Mouse (Mus musculus) urinary bladder, postnatal 10 days (tissue): ENCODE data around the gene Gpank1.
A peak's percentile ranks its signal among the peaks of the same experiment; 100 is the strongest.

Source experiments
- DNase-seq: peaks from one replicate; pipeline ENCODE4 v3.0.0; 2022; ENCODE audit warnings: low spot score

Gene Gpank1

DNA sequence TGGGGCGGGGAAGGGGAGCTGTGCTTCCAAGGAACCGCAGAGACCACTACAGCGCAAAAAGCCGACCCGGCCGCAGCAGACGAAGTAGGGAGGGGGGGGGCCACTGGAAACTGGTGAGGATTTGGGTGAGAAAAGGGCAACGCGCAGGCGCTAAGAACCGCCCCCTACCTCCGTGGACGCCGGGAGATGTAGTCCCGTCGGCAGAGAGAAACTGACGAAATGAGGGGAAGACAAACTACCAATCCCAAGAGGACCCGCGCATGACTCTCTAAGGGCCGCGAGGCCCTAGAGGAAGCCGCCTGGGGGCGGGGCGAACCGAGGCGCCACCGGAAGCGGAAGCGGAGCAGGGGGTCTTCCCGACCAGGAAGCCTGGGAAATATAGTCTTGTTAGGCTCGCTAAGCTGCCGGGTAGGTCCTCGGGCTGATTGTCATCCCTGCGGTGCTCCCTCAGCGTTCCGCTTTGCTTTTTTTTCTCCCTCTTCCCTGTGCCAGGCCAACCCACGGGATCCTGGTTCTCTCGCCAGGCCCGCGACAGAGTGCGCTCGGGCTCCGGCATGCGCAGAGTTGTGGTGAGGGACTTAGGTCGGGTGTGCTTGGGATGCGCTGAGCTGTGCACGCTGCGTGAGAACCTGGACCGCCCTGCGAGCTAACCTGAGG, at the start of gene Gpank1:
Gene Gpank1, plus strand, starts transcription at position 313 of the 657 bp plus-strand sequence.
- peak; percentile 83 for DNase-seq

DNA sequence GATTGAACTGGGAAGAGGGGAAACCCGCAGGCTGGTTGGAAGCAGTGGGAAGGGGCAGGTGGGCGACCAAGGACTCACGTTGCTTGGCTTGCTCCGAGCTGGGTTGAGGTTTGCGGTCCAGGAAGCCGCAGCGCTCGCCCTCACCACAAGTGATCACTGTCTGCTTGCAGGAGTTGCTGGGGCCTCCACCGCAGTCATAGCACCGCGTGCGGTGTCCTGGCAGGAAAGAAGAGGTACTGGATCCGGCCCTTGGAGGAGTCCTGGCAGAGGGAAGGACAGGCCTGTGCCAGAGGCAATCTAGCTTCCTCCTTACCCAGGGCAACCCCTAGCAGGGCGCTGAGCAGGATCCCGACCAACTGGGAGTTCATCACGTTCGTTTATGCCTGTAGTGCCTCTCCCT, 47.2 kb upstream of the Gpank1 start:
- no peak for DNase-seq

DNA sequence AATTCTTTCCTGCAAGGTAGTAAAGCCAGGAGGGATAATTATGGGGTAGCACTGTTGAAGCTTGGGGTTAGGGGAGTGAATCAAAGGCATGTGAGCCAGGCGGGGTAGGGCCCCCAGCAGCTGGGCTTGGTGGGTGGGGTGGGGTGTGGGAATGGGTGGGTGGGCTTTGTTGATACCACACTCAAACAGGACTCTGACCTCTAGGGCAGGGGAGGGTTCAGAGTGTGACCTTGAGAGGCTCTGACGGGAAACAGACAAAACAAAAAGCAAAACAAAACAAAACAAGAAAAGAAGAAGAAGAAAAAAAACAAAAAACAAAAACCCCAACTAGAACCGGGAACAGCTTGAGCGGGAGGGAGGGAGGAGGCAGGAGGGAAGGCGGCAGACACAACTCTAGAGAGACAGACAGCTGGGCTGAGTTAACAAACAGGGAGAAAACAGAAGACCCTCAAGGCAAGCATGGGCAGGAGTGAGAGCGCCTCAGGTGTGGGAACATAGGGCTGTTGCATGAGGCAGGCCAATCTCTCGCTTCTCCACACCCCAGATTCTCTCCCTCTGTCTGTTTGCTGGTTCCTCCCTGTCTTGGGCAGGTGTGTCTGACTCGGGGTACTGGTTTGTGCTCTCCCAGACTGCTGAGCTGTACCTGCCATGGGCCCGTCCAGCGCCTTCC, 44.6 kb upstream of the Gpank1 start, which contains the start of gene Ly6g6e:
Gene Ly6g6e, plus strand, starts transcription at position 396 of the 670 bp plus-strand sequence.
- DNase-seq, result no peak

- no peak for DNase-seq
These were observed 44.0 kb upstream of the Gpank1 start for GRCm38 (mm10) chr17:35077285-35077684.

GRCm38 (mm10) chr17:35077786-35078233, 43.4 kb upstream of the Gpank1 start, which contains the start of gene Ly6g6d:
Gene Ly6g6d, minus strand, starts transcription at chr17:35078065.
- DNase-seq, result no peak

DNA sequence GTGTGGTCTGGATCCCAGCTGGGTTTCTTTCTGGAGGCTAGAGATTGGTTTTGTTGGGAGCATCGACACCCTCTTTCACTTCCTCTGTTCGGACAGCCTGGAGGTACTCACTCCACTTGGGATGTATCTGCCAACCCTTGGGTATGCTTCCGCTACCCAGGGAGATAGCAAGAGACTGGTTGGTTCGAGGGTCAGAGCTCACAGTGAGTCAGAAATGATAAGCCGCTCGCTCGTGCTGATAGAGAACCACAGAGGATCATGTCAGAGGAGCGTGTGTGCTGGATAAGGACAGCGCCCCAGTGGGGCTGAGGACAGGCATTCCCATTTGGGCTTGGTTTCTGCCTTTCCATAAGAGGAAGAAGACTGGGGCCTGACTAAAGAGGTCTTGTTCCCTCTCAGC, 41.5 kb upstream of the Gpank1 start:
- DNase-seq, result no peak

DNA sequence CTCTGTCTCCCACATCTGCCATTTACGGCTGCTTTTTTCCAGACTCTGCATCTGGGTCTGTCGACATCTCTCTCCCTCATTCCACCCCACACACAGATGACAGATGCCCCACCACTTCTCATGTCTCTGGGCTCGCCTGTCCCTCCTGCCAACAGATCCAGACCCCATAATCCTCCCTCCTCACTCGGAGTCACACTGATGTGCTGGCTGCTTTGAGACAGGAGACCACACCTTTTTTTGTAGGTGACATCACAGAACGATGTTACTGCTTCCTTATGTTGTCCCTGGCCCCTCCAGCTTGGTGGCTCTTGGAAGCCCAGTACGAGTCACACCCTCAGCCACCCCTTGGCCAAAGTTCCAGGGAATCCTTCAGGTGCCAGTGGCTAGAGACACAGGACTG, 41.0 kb upstream of the Gpank1 start:
- no peak for DNase-seq

- DNase-seq, result no peak
These were observed 40.5 kb upstream of the Gpank1 start for GRCm38 (mm10) chr17:35080710-35081109.

DNA sequence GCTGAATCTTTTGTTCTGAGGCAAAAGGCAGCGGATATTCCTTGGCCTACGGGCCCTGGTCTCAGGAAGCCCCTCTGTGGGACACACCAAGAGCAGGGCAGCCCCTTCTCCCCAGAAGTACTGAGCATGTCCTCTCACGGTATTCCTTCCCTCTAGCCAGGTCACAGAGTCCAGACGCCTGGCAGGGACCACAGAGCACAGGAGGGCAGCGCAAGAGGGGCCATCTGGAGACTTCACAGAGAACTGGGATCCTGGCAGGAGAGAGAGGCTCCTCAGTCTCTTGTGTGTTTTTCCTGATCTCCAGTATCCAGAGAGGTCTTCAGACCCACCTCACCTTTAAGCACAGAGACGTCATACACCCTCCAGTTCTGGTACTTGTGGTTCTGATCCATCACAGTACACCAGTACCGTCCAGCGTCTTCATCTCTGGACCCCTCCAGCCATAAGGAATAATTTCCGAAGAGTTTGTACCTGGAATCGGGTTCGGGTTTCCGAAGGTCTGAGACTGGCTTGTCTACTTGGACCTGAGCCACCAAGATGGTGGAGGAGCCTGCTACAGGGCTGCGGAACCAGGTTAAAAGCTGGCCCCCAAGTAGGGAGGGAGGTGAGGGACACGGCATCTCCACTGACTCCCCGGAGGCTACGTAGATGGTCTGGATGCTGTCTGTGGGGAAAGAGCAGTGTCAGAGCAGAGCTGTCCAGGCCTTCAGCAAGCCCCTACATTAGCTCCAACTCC, 38.2 kb upstream of the Gpank1 start:
- no peak for DNase-seq

DNA sequence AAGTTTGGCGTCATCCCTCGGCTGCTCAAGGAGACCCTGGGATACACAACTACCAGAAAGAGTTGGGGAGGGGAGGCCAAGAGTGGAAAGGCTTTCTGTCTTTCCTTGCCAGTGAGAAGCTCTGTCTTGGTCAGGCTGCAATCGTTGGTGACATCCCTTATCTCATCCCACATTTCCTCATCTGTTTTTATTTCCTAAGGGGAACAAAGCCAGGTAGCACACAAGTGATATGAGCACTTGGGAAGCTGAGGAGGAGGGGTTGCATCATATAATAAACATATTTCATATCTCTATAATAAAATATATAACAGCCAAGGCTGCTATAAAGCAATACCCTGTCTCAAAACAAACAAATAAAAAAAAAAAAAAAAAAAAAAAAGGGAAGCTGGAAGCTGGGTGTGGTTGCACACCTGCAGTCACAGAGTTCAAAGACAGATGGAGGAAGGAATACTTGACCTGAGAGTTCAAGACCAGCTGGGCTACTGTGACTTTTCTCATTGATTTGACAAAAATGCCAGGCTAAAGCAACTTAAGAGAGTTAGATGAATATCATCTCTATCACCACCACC, 37.2 kb upstream of the Gpank1 start:
- no peak for DNase-seq

DNA sequence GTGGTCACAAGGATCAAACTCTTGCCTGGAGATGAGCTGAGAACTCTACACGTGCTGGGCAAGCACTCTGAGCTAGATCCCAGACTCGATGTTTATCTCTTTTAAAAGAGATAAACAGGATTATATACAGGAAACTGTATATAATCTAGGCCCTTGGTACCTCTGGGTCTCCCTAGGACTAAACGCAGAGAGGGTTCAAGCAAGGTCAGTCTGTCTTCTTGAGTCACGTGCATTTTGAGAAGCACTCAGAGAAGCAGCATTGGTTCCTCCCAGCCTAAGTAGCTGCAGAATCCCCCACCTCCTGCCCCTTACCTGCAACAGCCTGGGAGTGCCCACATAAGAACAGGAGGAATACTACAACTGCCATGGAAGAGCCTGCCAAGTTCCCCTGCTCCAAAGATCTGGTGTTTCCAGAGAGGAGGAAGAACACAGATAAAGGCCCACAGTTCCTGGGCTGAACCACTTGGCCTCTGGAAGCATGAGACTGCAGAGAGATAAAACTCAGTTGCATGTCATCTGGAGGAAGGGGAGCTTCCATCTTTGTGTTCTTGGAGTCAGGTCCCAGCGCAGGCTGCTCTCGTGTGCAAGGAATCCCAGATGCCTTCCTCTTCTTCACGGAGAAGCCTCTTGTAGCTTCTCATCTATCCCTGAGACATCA, 35.9 kb upstream of the Gpank1 start, which contains the start of gene Ly6g6f:
Gene Ly6g6f, minus strand, starts transcription at position 403 of the 658 bp plus-strand sequence.
- no peak for DNase-seq

GRCm38 (mm10) chr17:35088151-35088550, 33.1 kb upstream of the Gpank1 start:
- DNase-seq, result no peak

- peak; percentile 72 for DNase-seq
These were observed 32.2 kb upstream of the Gpank1 start, which contains the start of gene Abhd16a for GRCm38 (mm10) chr17:35088825-35089644. Gene Abhd16a, plus strand, starts transcription at chr17:35089263.

DNA sequence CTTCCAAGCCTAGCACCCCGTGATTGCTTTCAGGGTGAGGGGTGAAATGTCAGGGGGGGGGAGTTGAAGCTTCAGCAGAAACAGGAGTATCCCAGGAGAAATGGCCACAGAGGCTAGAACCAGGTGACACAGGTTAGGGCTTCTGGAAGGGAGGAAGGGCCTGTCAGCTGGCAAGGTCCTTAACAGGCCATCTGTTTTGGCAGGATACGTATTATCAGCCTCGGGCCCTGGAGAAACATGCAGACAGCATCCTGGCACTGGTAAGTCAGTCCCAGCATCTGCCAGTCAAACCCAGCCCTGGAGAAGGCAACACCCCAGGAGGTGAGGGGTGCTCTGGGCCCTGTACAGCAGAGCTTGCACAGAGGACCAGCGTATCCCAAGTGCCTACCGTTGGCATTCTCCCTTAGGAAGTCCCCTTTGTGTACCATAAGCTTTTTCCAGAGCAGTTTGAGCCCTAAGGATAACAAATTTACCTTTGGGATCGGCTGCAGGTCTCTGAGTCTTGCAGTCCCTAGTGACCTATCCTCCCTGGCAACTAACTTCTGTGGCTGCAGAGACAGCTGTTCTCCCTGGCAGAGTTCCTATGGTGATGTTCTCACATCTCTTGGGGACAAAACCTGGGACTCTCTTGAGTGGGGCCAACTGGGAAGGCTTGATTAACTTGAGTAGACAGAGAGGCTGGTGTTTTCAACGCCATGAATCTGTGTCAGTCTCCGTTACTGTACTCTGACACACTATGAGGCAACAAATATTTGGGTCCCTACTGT, 30.9 kb upstream of the Gpank1 start:
- no peak for DNase-seq

DNA sequence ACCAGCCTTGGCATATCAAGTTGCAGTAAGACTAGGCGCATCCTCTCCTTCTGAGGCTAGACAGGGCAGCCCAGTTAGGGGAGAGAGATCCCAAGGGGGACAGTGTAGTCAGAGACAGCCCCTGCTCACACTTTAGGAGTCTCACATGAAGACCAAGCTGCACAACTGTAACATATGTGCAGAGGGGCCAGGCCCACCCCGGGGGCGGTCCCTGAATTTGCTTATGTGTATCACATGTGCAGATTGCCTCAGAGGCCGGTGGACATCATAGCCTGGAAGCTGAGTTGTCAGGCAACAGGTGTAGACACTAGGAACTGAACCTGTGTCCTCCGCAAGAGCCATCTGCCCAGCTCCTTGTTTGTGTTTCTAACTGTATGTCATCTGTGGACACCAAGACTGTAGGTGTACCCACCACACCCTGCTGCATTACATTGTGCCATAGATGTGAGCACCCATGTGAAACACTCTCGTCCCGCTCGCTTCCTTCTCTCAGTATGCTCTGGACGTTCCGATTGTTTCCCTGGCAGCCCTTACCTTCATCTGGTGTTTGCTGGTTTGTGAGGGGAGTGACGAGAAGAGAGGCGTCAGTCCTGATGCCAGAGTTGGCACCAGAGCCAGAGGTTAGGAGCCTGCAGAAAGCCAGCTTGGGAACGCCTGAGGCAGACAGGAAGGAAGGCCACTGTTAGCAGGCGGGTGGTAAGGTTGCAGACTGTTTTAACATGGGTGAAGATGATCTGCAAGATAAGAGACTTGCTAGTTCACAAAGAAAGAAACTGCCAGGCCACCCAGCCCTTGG, 28.7 kb upstream of the Gpank1 start:
- no peak for DNase-seq

GRCm38 (mm10) chr17:35094475-35095365, 26.5 kb upstream of the Gpank1 start:
- no peak for DNase-seq

DNA sequence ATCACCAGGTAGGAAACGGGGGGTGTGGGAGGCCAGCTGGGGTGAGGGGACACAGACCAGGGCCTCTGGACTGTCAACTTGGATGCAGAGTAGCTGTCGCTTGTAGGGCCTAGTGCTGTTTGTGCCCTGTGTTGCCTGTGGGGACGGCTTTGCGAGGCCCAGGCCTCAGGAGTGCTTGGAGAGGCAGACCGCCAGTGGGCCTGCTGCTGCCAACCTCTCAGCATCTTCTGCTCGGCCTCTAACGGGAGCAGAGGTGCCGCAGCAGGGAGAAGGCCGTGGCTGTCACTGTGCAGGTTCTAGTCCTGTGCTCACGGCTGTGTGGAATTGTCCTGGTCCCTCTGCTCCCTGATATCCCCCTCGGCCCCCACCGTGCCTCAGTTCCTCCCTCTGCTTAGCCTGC, 24.7 kb upstream of the Gpank1 start:
- DNase-seq, result no peak

GRCm38 (mm10) chr17:35097164-35097655, 24.0 kb upstream of the Gpank1 start:
- DNase-seq, result no peak
